Mouse (Mus musculus): Measurements from ENCODE around the gene Nptx2. TPM values are rescaled to one million over a fixed set of nuclear protein-coding genes. Genes with fewer than 3 reads are reported as not detected.

The Nptx2 gene
- polyA plus RNA-seq (2015; fragmentation: Nextera tagmentation; extraction: Ambion mirVana), result 2.2 and 2.3 TPM in 2 replicates

- Histone ChIP-seq H3K9ac (peak within 1 kb of the TSS; percentile 61), H3K36me3 (ENCODE audit: poor library complexity, severe bottlenecking) (no peaks in the 10 kb centered on the region), H3K4me1 (peaks cover 54% of the 10 kb centered on the region), H3K27ac (no peak within 1 kb of the TSS), H3K27me3 (peaks cover 43% of the 10 kb centered on the region), H3K4me3 (peak within 1 kb of the TSS; percentile 44), H3K4me2 (peak within 1 kb of the TSS; percentile 59), H3K9me3 (replicated peaks) (no peaks in the 10 kb centered on the region)
- ATAC-seq, result peak; percentile 97
- under 1% methylated on average over 89 of the region's 99 CpGs for WGBS
Measured at GRCm38 (mm10) chr5:144545653-144546422, at the start of gene Nptx2. Nptx2 (plus strand) TSS chr5:144545902.

- H3K27ac ChIP-seq, result no peak overlapping the region
- H3K36me3 ChIP-seq (ENCODE audit: poor library complexity, severe bottlenecking), result no peaks in the 10 kb centered on the region
- no peak overlapping the region for H3K4me3 ChIP-seq
- WGBS, result 67% methylated on average over 7 of the region's 7 CpGs
- ATAC-seq, result no peak
- H3K4me1 ChIP-seq, result no peaks in the 10 kb centered on the region
- H3K9ac ChIP-seq, result no peak overlapping the region
- 0 out of 2 replicates have a peak, but pooled peaks cover 2% of the 10 kb centered on the region for H3K9me3 ChIP-seq (replicated peaks)
- no peaks in the 10 kb centered on the region for H3K27me3 ChIP-seq
- no peak overlapping the region for H3K4me2 ChIP-seq
Measured at GRCm38 (mm10) chr5:144496481-144496880, 49.2 kb upstream of the Nptx2 start.

GRCm38 (mm10) chr5:144504239-144504638 lies 41.5 kb upstream of the Nptx2 start:
- Histone ChIP-seq H3K4me3 (no peak overlapping the region), H3K4me2 (no peak overlapping the region), H3K27me3 (no peaks in the 10 kb centered on the region), H3K27ac (no peak overlapping the region), H3K9me3 (replicated peaks) (peaks cover 6% of the 10 kb centered on the region; the same call in 1 of the 2 replicates), H3K36me3 (ENCODE audit: poor library complexity, severe bottlenecking) (no peaks in the 10 kb centered on the region), H3K4me1 (peaks cover 4% of the 10 kb centered on the region; the same call in 1 of the 2 replicates), H3K9ac (no peak overlapping the region)
- WGBS, result 92% methylated on average over 10 of the region's 10 CpGs
- no peak for ATAC-seq

DNA sequence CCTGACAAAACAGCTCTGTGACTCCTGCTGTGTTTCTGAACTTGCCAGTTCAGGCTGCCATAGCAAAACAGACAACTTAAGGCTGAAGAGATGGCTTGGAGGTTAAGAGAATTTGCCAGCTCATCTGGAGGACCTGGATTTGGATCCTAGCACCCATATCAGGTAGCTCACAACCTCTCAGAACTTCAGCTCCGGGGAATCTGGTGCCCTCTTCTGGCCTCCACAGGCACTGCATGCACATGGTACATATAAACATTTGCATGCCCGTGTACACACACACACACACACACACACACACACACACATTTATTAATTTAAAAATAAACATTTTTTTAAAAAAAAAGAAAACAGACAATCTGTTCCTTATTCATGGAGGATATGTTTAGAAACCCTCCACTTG lies 40.0 kb upstream of the Nptx2 start:
- no peak overlapping the region for H3K4me2 ChIP-seq

DNA sequence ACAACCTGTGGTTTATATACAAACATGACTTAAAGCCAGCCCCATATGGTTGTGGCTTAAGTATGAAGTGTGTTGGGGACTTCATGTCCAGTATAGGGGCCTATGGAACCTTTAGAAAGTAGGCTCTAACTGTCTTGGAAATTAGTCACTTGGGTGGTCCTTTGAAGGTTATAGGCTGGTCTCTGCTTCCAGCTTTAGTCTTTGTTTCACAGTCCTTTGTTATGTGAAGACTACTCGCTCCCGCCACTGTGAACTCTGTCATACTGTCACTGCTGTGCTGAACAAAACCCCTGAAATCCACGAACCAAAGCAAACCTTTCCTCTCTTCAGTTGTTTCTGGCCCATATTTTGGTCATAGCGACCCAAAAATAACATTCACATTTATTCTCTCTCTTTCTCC lies 39.5 kb upstream of the Nptx2 start:
- peaks cover 10% of the 10 kb centered on the region; the same call in 1 of the 2 replicates for H3K4me1 ChIP-seq
- H3K9ac ChIP-seq, result no peak overlapping the region
- WGBS, result 48% methylated on average over 4 of the region's 4 CpGs
- ATAC-seq, result no peak
- H3K36me3 ChIP-seq (ENCODE audit: poor library complexity, severe bottlenecking), result no peaks in the 10 kb centered on the region
- no peak overlapping the region for H3K4me3 ChIP-seq
- no peak overlapping the region for H3K27ac ChIP-seq
- H3K9me3 ChIP-seq (replicated peaks), result peaks cover 6% of the 10 kb centered on the region; the same call in 1 of the 2 replicates
- H3K4me2 ChIP-seq, result no peak overlapping the region
- H3K27me3 ChIP-seq, result no peaks in the 10 kb centered on the region

More for the DNA sequence above, 40.0 kb upstream of the Nptx2 start:
- ATAC-seq, result no peak
- H3K4me3 ChIP-seq, result no peak overlapping the region
- peaks cover 6% of the 10 kb centered on the region; the same call in 1 of the 2 replicates for H3K9me3 ChIP-seq (replicated peaks)
- no peaks in the 10 kb centered on the region for H3K36me3 ChIP-seq (ENCODE audit: poor library complexity, severe bottlenecking)
- no peaks in the 10 kb centered on the region for H3K27me3 ChIP-seq
- peaks cover 10% of the 10 kb centered on the region; the same call in 1 of the 2 replicates for H3K4me1 ChIP-seq
- 92% methylated on average over 2 of the region's 2 CpGs for WGBS
- no peak overlapping the region for H3K27ac ChIP-seq
- no peak overlapping the region for H3K9ac ChIP-seq

GRCm38 (mm10) chr5:144506689-144507552 lies 38.8 kb upstream of the Nptx2 start:
- no peak overlapping the region for H3K4me2 ChIP-seq
- H3K4me1 ChIP-seq, result peaks cover 10% of the 10 kb centered on the region; the same call in 1 of the 2 replicates
- no peak for ATAC-seq
- no peaks in the 10 kb centered on the region for H3K36me3 ChIP-seq (ENCODE audit: poor library complexity, severe bottlenecking)
- H3K27ac ChIP-seq, result no peak overlapping the region
- H3K9me3 ChIP-seq (replicated peaks), result peaks cover 6% of the 10 kb centered on the region; the same call in 1 of the 2 replicates
- H3K27me3 ChIP-seq, result no peaks in the 10 kb centered on the region
- H3K9ac ChIP-seq, result no peak overlapping the region
- no peak overlapping the region for H3K4me3 ChIP-seq
- WGBS, result 43% methylated on average over 26 of the region's 26 CpGs

GRCm38 (mm10) chr5:144509431-144509830 lies 36.3 kb upstream of the Nptx2 start:
- peaks cover 6% of the 10 kb centered on the region; the same call in 1 of the 2 replicates for H3K9me3 ChIP-seq (replicated peaks)
- ATAC-seq, result no peak
- H3K36me3 ChIP-seq (ENCODE audit: poor library complexity, severe bottlenecking), result no peaks in the 10 kb centered on the region
- no peak overlapping the region for H3K4me2 ChIP-seq
- H3K4me3 ChIP-seq, result no peak overlapping the region
- peaks cover 10% of the 10 kb centered on the region; the same call in 1 of the 2 replicates for H3K4me1 ChIP-seq
- H3K9ac ChIP-seq, result peak overlapping the region; percentile 8; the same call in 1 of the 2 replicates
- H3K27ac ChIP-seq, result no peak overlapping the region
- 14% methylated on average over 7 of the region's 7 CpGs for WGBS
- no peaks in the 10 kb centered on the region for H3K27me3 ChIP-seq

- Histone ChIP-seq H3K27ac (no peak overlapping the region), H3K27me3 (no peaks in the 10 kb centered on the region)
- 71% methylated on average over 6 of the region's 6 CpGs for WGBS
Measured at GRCm38 (mm10) chr5:144514738-144515137, 31.0 kb upstream of the Nptx2 start.

DNA sequence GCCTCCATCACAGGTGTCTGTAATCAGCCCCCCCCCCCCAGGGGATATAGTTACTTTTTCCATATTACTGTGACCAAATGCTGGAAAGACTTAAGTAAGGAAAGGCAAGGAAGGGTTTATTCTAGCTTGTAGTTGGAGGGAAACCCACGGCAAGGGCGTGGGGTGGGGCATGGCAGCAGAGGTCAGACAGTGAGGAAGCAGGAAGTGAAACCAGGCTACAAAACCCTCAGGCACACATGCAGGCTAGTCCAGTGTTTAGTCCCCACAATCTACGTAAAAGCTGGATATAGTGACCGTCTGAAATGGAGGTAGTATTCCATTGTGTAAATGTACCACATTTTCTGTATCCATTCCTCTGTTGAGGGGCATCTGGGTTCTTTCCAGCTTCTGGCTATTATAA lies 30.5 kb upstream of the Nptx2 start:
- no peaks in the 10 kb centered on the region for H3K9me3 ChIP-seq (replicated peaks)
- no peak overlapping the region for H3K27ac ChIP-seq
- no peak overlapping the region for H3K9ac ChIP-seq
- ATAC-seq, result no peak
- no peak overlapping the region for H3K4me2 ChIP-seq
- H3K36me3 ChIP-seq (ENCODE audit: poor library complexity, severe bottlenecking), result no peaks in the 10 kb centered on the region
- H3K27me3 ChIP-seq, result no peaks in the 10 kb centered on the region
- H3K4me3 ChIP-seq, result no peak overlapping the region
- no peaks in the 10 kb centered on the region for H3K4me1 ChIP-seq
- WGBS, result 94% methylated on average over 4 of the region's 4 CpGs

More at GRCm38 (mm10) chr5:144514738-144515137, 31.0 kb upstream of the Nptx2 start:
- Histone ChIP-seq H3K9me3 (replicated peaks) (no peaks in the 10 kb centered on the region), H3K4me3 (no peak overlapping the region), H3K9ac (no peak overlapping the region), H3K36me3 (ENCODE audit: poor library complexity, severe bottlenecking) (no peaks in the 10 kb centered on the region), H3K4me2 (no peak overlapping the region), H3K4me1 (peaks cover 2% of the 10 kb centered on the region; the same call in 1 of the 2 replicates)
- ATAC-seq, result no peak

DNA sequence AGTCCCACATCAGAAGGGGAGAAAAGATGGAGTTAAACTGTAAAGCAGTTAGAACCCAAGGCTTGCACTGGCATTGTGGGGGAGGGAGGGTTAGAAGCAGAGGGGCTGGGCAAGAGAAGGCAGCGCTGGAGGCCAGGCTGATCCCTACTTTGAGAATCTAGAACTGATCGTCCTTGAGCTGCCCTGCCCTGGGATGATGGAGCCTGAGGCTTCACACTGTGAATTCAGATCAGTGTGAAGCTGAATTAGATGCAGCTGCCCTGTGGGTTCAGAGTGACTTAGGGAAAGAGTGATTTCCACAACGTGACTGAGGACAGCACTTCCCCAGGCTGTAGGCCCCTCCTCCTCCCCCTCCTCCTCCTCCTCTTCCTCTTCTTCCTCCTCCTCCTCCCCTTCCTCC lies 25.6 kb upstream of the Nptx2 start:
- Histone ChIP-seq H3K9ac (no peak overlapping the region), H3K4me2 (no peak overlapping the region), H3K4me3 (no peak overlapping the region), H3K27ac (no peak overlapping the region), H3K4me1 (no peaks in the 10 kb centered on the region), H3K9me3 (replicated peaks) (no peaks in the 10 kb centered on the region), H3K27me3 (no peaks in the 10 kb centered on the region), H3K36me3 (ENCODE audit: poor library complexity, severe bottlenecking) (no peaks in the 10 kb centered on the region)
- WGBS, result 26% methylated on average over 3 of the region's 3 CpGs
- no peak for ATAC-seq

- no peaks in the 10 kb centered on the region for H3K4me1 ChIP-seq
- no peak overlapping the region for H3K27ac ChIP-seq
- WGBS, result 92% methylated on average over 10 of the region's 10 CpGs
- no peaks in the 10 kb centered on the region for H3K36me3 ChIP-seq (ENCODE audit: poor library complexity, severe bottlenecking)
- no peak overlapping the region for H3K4me2 ChIP-seq
- H3K9ac ChIP-seq, result no peak overlapping the region
- no peak for ATAC-seq
- no peak overlapping the region for H3K4me3 ChIP-seq
- H3K27me3 ChIP-seq, result no peaks in the 10 kb centered on the region
- no peaks in the 10 kb centered on the region for H3K9me3 ChIP-seq (replicated peaks)
Measured at GRCm38 (mm10) chr5:144524774-144525173, 20.9 kb upstream of the Nptx2 start.

- Histone ChIP-seq H3K27me3 (no peaks in the 10 kb centered on the region), H3K27ac (no peak overlapping the region), H3K36me3 (ENCODE audit: poor library complexity, severe bottlenecking) (no peaks in the 10 kb centered on the region), H3K9ac (no peak overlapping the region), H3K4me2 (no peak overlapping the region), H3K9me3 (replicated peaks) (no peaks in the 10 kb centered on the region), H3K4me1 (no peaks in the 10 kb centered on the region), H3K4me3 (no peak overlapping the region)
- ATAC-seq, result no peak
- WGBS, result 98% methylated on average over 11 of the region's 11 CpGs
Measured at GRCm38 (mm10) chr5:144529123-144529522, 16.6 kb upstream of the Nptx2 start.
